Mouse (Mus musculus): ENCODE results near the gene Atcay. TPM values are rescaled to one million over a fixed set of nuclear protein-coding genes. Genes with fewer than 3 reads are reported as not detected.
A peak's percentile ranks its signal among the peaks of the same experiment; 100 is the strongest.

The Atcay gene
- polyA plus RNA-seq, 1 experiment = not detected

GRCm38 (mm10) chr10:81197305-81197704, 33.3 kb downstream of the Atcay start:
- H3K4me1 ChIP-seq (ENCODE audit: control insufficient read depth) = peaks cover 34% of the 10 kb centered on the region
- no peak overlapping the region for H3K4me3 ChIP-seq (replicated peaks)
- peaks cover 63% of the 10 kb centered on the region for H3K27me3 ChIP-seq (ENCODE audit: control insufficient read depth)
- H3K36me3 ChIP-seq (ENCODE audit: control insufficient read depth) = no peaks in the 10 kb centered on the region
- TF ChIP-seq TAL1 (IDR thresholded peaks at IDR 0.05; ENCODE audit: low read length) (no peak), GATA1 (IDR thresholded peaks at IDR 0.05; ENCODE audit: low read length) (no peak)
- peaks cover 3% of the 10 kb centered on the region; the same call in 1 of the 2 replicates for H3K9me3 ChIP-seq (ENCODE audit: control insufficient read depth, low read length)

- TF ChIP-seq TAL1 (IDR thresholded peaks at IDR 0.05; ENCODE audit: low read length) = no peak
- TF ChIP-seq GATA1 (IDR thresholded peaks at IDR 0.05; ENCODE audit: low read length) = no peak
- peaks cover 64% of the 10 kb centered on the region for H3K27me3 ChIP-seq (ENCODE audit: control insufficient read depth)
- H3K4me1 ChIP-seq (ENCODE audit: control insufficient read depth) = peaks cover 37% of the 10 kb centered on the region
- H3K4me3 ChIP-seq (replicated peaks) = no peak overlapping the region
- H3K9me3 ChIP-seq (ENCODE audit: control insufficient read depth, low read length) = peaks cover 3% of the 10 kb centered on the region; the same call in 1 of the 2 replicates
- H3K36me3 ChIP-seq (ENCODE audit: control insufficient read depth) = peaks cover under 1% of the 10 kb centered on the region; the same call in 1 of the 2 replicates
Measured at GRCm38 (mm10) chr10:81196470-81197065, 34.1 kb downstream of the Atcay start.

GRCm38 (mm10) chr10:81195300-81195699, 35.3 kb downstream of the Atcay start:
- H3K36me3 ChIP-seq (ENCODE audit: control insufficient read depth) = peaks cover 13% of the 10 kb centered on the region
- peaks cover 49% of the 10 kb centered on the region for H3K4me1 ChIP-seq (ENCODE audit: control insufficient read depth)
- H3K27me3 ChIP-seq (ENCODE audit: control insufficient read depth) = peaks cover 64% of the 10 kb centered on the region
- no peak overlapping the region for H3K4me3 ChIP-seq (replicated peaks)
- H3K9me3 ChIP-seq (ENCODE audit: control insufficient read depth, low read length) = peaks cover 3% of the 10 kb centered on the region; the same call in 1 of the 2 replicates
- no peak for TF ChIP-seq GATA1 (IDR thresholded peaks at IDR 0.05; ENCODE audit: low read length)
- TF ChIP-seq TAL1 (IDR thresholded peaks at IDR 0.05; ENCODE audit: low read length) = no peak

- H3K36me3 ChIP-seq (ENCODE audit: control insufficient read depth) = peaks cover 21% of the 10 kb centered on the region
- peaks cover 61% of the 10 kb centered on the region for H3K27me3 ChIP-seq (ENCODE audit: control insufficient read depth)
- peaks cover 57% of the 10 kb centered on the region for H3K4me1 ChIP-seq (ENCODE audit: control insufficient read depth)
- H3K4me3 ChIP-seq (replicated peaks) = no peak overlapping the region
- TF ChIP-seq TAL1 (IDR thresholded peaks at IDR 0.05; ENCODE audit: low read length) (no peak), GATA1 (IDR thresholded peaks at IDR 0.05; ENCODE audit: low read length) (no peak)
- peaks cover 3% of the 10 kb centered on the region; the same call in 1 of the 2 replicates for H3K9me3 ChIP-seq (ENCODE audit: control insufficient read depth, low read length)
Measured at GRCm38 (mm10) chr10:81193991-81194774, 36.5 kb downstream of the Atcay start.

- peaks cover 3% of the 10 kb centered on the region; the same call in 1 of the 2 replicates for H3K9me3 ChIP-seq (ENCODE audit: control insufficient read depth, low read length)
- H3K4me3 ChIP-seq (replicated peaks) = peak overlapping the region; percentile 82
- peaks cover 55% of the 10 kb centered on the region for H3K27me3 ChIP-seq (ENCODE audit: control insufficient read depth)
- peaks cover 28% of the 10 kb centered on the region for H3K36me3 ChIP-seq (ENCODE audit: control insufficient read depth)
- peaks cover 60% of the 10 kb centered on the region for H3K4me1 ChIP-seq (ENCODE audit: control insufficient read depth)
- TF ChIP-seq TAL1 (IDR thresholded peaks at IDR 0.05; ENCODE audit: low read length) (no peak), GATA1 (IDR thresholded peaks at IDR 0.05; ENCODE audit: low read length) (no peak)
Measured at GRCm38 (mm10) chr10:81192968-81193501, 37.6 kb downstream of the Atcay start.

- no peak for TF ChIP-seq TAL1 (IDR thresholded peaks at IDR 0.05; ENCODE audit: low read length)
- TF ChIP-seq GATA1 (IDR thresholded peaks at IDR 0.05; ENCODE audit: low read length) = no peak
- H3K4me3 ChIP-seq (replicated peaks) = peak overlapping the region; percentile 82
- peaks cover 52% of the 10 kb centered on the region for H3K27me3 ChIP-seq (ENCODE audit: control insufficient read depth)
- H3K4me1 ChIP-seq (ENCODE audit: control insufficient read depth) = peaks cover 60% of the 10 kb centered on the region
- peaks cover 3% of the 10 kb centered on the region; the same call in 1 of the 2 replicates for H3K9me3 ChIP-seq (ENCODE audit: control insufficient read depth, low read length)
- H3K36me3 ChIP-seq (ENCODE audit: control insufficient read depth) = peaks cover 29% of the 10 kb centered on the region
Measured at GRCm38 (mm10) chr10:81192270-81192967, 38.2 kb downstream of the Atcay start.

GRCm38 (mm10) chr10:81191342-81191982, 39.2 kb downstream of the Atcay start:
- Histone ChIP-seq H3K36me3 (ENCODE audit: control insufficient read depth) (peaks cover 39% of the 10 kb centered on the region), H3K27me3 (ENCODE audit: control insufficient read depth) (peaks cover 42% of the 10 kb centered on the region), H3K9me3 (ENCODE audit: control insufficient read depth, low read length) (peaks cover 3% of the 10 kb centered on the region; the same call in 1 of the 2 replicates), H3K4me1 (ENCODE audit: control insufficient read depth) (peaks cover 63% of the 10 kb centered on the region), H3K4me3 (replicated peaks) (no peak overlapping the region)
- TF ChIP-seq GATA1 (IDR thresholded peaks at IDR 0.05; ENCODE audit: low read length) (no peak), TAL1 (IDR thresholded peaks at IDR 0.05; ENCODE audit: low read length) (no peak)

- peaks cover 37% of the 10 kb centered on the region for H3K27me3 ChIP-seq (ENCODE audit: control insufficient read depth)
- peaks cover 3% of the 10 kb centered on the region; the same call in 1 of the 2 replicates for H3K9me3 ChIP-seq (ENCODE audit: control insufficient read depth, low read length)
- no peak for TF ChIP-seq TAL1 (IDR thresholded peaks at IDR 0.05; ENCODE audit: low read length)
- no peak for TF ChIP-seq GATA1 (IDR thresholded peaks at IDR 0.05; ENCODE audit: low read length)
- H3K36me3 ChIP-seq (ENCODE audit: control insufficient read depth) = peaks cover 41% of the 10 kb centered on the region
- H3K4me1 ChIP-seq (ENCODE audit: control insufficient read depth) = peaks cover 63% of the 10 kb centered on the region
- no peak overlapping the region for H3K4me3 ChIP-seq (replicated peaks)
Measured at GRCm38 (mm10) chr10:81190912-81191321, 39.7 kb downstream of the Atcay start.

All from erythroblast, embryonic 14.5 days (primary cell).